In the genomic region with DNA sequence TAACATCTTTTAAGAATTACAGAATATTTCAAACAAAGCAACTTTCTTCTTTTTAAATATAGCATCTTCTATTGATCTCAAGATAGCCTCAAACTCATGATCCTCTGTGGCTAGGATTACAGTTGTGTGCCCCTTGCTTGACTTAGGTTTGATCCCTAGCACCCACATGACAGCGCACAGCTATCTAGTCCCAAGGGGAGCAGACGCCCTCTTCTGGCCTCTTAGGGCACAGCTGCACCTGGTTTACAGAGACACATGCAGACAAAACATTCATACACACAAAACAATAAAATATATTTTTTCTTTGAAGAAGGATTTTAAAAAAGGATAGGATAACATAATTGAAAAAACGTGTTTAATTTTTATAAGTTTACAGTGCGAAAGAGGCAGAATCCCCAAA, we compare ENCODE assay signal across 12 mouse cellular contexts. TPM values are rescaled to one million over a fixed set of nuclear protein-coding genes. Genes with fewer than 3 reads are reported as not detected.
DNase-seq lines count a peak whose midpoint lies in the region; ATAC-seq and TF ChIP-seq lines count a peak whose summit lies in the region.
"Had no signal": no experiment of that assay in that cellular context is flagged by ENCODE, and none has a peak within 500 bp of the region (broad histone marks: within the 10 kb centered on the region; RNA-seq: fewer than 3 reads in every experiment).

No protein-coding gene starts in this region.

- H3K36me3 ChIP-seq in forebrain, embryonic 12.5 days (replicated peaks): no peaks in the 10 kb centered on the region
- H3K36me3 ChIP-seq: liver, embryonic 15.5 days; midbrain, embryonic 13.5 days had no signal

- no peak overlapping the region for H3K27ac ChIP-seq in cortical plate, adult 2 months (ENCODE audit: insufficient read depth, low read length)
- H3K27ac ChIP-seq in forebrain, embryonic 12.5 days: no peak overlapping the region
- H3K27ac ChIP-seq: liver, embryonic 15.5 days; midbrain, embryonic 13.5 days had no signal

- H3K27me3 ChIP-seq in forebrain, embryonic 12.5 days: 0 out of 2 replicates have a peak, but pooled peaks cover 3% of the 10 kb centered on the region
- H3K27me3 ChIP-seq: liver, embryonic 15.5 days; midbrain, embryonic 13.5 days had no signal

- no peaks in the 10 kb centered on the region for H3K4me1 ChIP-seq in cortical plate, adult 2 months (ENCODE audit: control insufficient read depth, insufficient read depth, low read length)
- no peaks in the 10 kb centered on the region for H3K4me1 ChIP-seq in forebrain, embryonic 12.5 days
- H3K4me1 ChIP-seq: liver, embryonic 15.5 days; midbrain, embryonic 13.5 days had no signal

- H3K9me3 ChIP-seq in forebrain, embryonic 12.5 days: no peaks in the 10 kb centered on the region
- H3K9me3 ChIP-seq: liver, embryonic 15.5 days; midbrain, embryonic 13.5 days had no signal

- peak; percentile 9 for DNase-seq in kidney, adult 9 months
- DNase-seq in kidney, postnatal 25 days: no peak
- peak; percentile 31 for DNase-seq in thymus, postnatal 14 days
- no peak for DNase-seq in thymus, adult 18-20 months
- peak; percentile 47 for DNase-seq in thymus, postnatal 4 days
- no peak for DNase-seq in adrenal gland, adult (ENCODE audit: inconsistent age in 2 of 2, low spot score in 1 of 2)
- DNase-seq: right cerebral cortex, postnatal 25 days had no signal

- ATAC-seq in forebrain, embryonic 12.5 days (ENCODE audit: low FRiP score): no peak
- ATAC-seq: inflammation-experienced regulatory T-cells, adult 6 months; midbrain, embryonic 13.5 days had no signal

- H3K9ac ChIP-seq in forebrain, embryonic 12.5 days: no peak overlapping the region
- H3K9ac ChIP-seq: liver, embryonic 15.5 days; midbrain, embryonic 13.5 days had no signal

- 37% methylated on average over 4 of the region's 4 CpGs for WGBS in forebrain, embryonic 12.5 days

- no peak for TF ChIP-seq POLR2A in cortical plate, adult 2 months (IDR thresholded peaks at IDR 0.05; ENCODE audit: extremely low read depth, insufficient read depth, low read length)

- 0 out of 2 replicates have a peak, but pooled peaks have one; percentile 2 for TF ChIP-seq CTCF in cortical plate, adult 2 months (IDR thresholded peaks at IDR 0.05; ENCODE audit: extremely low read depth, insufficient read depth, low read length)

- H3K4me2 ChIP-seq in forebrain, embryonic 12.5 days: no peak overlapping the region
- H3K4me2 ChIP-seq: liver, embryonic 15.5 days; midbrain, embryonic 13.5 days had no signal

- no peak overlapping the region for H3K4me3 ChIP-seq in cortical plate, adult 2 months (ENCODE audit: insufficient read depth, low read length)
- H3K4me3 ChIP-seq in forebrain, embryonic 12.5 days (replicated peaks): no peak overlapping the region
- H3K4me3 ChIP-seq: liver, embryonic 15.5 days; midbrain, embryonic 13.5 days had no signal

RNA-seq across cellular contexts. Expression of gene Riok1, which starts 10.9 kb away (rescaled TPM):
- polyA plus RNA-seq in cortical plate, adult 2 months (2012; rRNA removed): 26.3 and 33.7 TPM in 2 replicates
- 54.9 and 57.9 TPM in 2 replicates for polyA plus RNA-seq in forebrain, embryonic 12.5 days (2016; fragmentation: Nextera tagmentation; extraction: Ambion mirVana)

RNA-seq across cellular contexts. Expression of gene Cage1, which starts 11.0 kb away (rescaled TPM):
- 2.2 and 2.5 TPM in 2 replicates for polyA plus RNA-seq in cortical plate, adult 2 months (2012; rRNA removed)
- 1.5 TPM in 2 replicates for polyA plus RNA-seq in forebrain, embryonic 12.5 days (2016; fragmentation: Nextera tagmentation; extraction: Ambion mirVana)

RNA-seq across cellular contexts. Expression of gene Ssr1, which starts 31.9 kb away (rescaled TPM):
- polyA plus RNA-seq in cortical plate, adult 2 months (2012; rRNA removed): 28.0 and 28.2 TPM in 2 replicates
- 94.0 and 110 TPM in 2 replicates for polyA plus RNA-seq in forebrain, embryonic 12.5 days (2016; fragmentation: Nextera tagmentation; extraction: Ambion mirVana)

Comparison
In these comparisons a context has a peak if more than half of its experiments do, and no peak if none do; other contexts are left out.
1. DNase-seq: peak in kidney, adult 9 months (single experiment), thymus, postnatal 14 days (single experiment) and thymus, postnatal 4 days (single experiment); none in kidney, postnatal 25 days (0 of 2), thymus, adult 18-20 months (0 of 2) and adrenal gland, adult (0 of 2).